Mouse (Mus musculus) G1E (cell line): Measurements from ENCODE around the gene Ccpg1. TPM values are rescaled to one million over a fixed set of nuclear protein-coding genes. Genes with fewer than 3 reads are reported as not detected.

Experiments used
- ATAC-seq: 2 replicates; pipeline ENCODE4 v1.8.0; 2016; ENCODE audit warnings: mild to moderate bottlenecking; ENCODE audit not compliant: insufficient number of reproducible peaks, poor library complexity, low FRiP score, severe bottlenecking; ENCODE audit errors: extremely low read depth
- DNase-seq: peaks from one replicate; pipeline ENCODE4 v3.0.0; 2012; ENCODE audit warnings: low spot score
- H3K27me3 ChIP-seq: 2 replicates; pipeline ENCODE4 v1.6.1; 2012; ENCODE audit warnings: mild to moderate bottlenecking, low read length, inconsistent platforms; ENCODE audit not compliant: insufficient read depth
- H3K36me3 ChIP-seq: replicated peaks from 2 replicates; pipeline ENCODE3; 2012; ENCODE audit warnings: mild to moderate bottlenecking, inconsistent platforms
- H3K4me1 ChIP-seq: 2 replicates; pipeline ENCODE4 v1.6.1; 2012; ENCODE audit warnings: low read depth, low read length, inconsistent platforms, mixed read lengths; ENCODE audit not compliant: insufficient read depth
- H3K4me3 ChIP-seq: 2 replicates; pipeline ENCODE4 v1.5.1; 2012; ENCODE audit warnings: low read depth, mild to moderate bottlenecking, inconsistent platforms, low read length, moderate library complexity, mixed read lengths
- H3K9me3 ChIP-seq: replicated peaks from 2 replicates; pipeline ENCODE4 v1.6.1; 2012; ENCODE audit warnings: inconsistent platforms
- CTCF ChIP-seq: IDR thresholded peaks from 2 replicates; pipeline ENCODE4 v1.5.1; 2012; ENCODE audit warnings: low read depth, low read length, inconsistent platforms, mixed read lengths
- GATA1 ChIP-seq: IDR thresholded peaks from 2 replicates; pipeline ENCODE4 v1.6.1; 2012; ENCODE audit warnings: borderline replicate concordance, low read length, inconsistent platforms, mixed read lengths
- GATA2 ChIP-seq: IDR thresholded peaks from 2 replicates; pipeline ENCODE4 v1.6.1; 2012; ENCODE audit warnings: low read depth, low read length, inconsistent platforms, borderline replicate concordance
- POLR2AphosphoS5 ChIP-seq: IDR thresholded peaks from 2 replicates; pipeline ENCODE4 v1.6.1; 2012; ENCODE audit warnings: low read depth, low read length, inconsistent platforms; ENCODE audit not compliant: insufficient replicate concordance
- TAL1 ChIP-seq: conservative IDR thresholded peaks from 2 replicates; pipeline ENCODE4 v1.6.1; 2012; ENCODE audit warnings: low read depth, low read length, inconsistent platforms, mixed read lengths
- polyA plus RNA-seq: library from polyadenylated mRNA; stranded (reverse); fragments of >175 nt; gene quantifications from 2 replicates; pipeline ENCODE4 v1.2.3, GENCODE M21; 2012
- total RNA-seq, 2 experiments: library from RNA; stranded (forward) in 1 of 2; stranded (reverse) in 1 of 2; fragments of 200-1000 nt in 1 of 2; fragments of >200 nt in 1 of 2; fragmentation: Nextera tagmentation in 1 of 2; gene quantifications; 2 replicates each; pipeline ENCODE4 v1.2.3; 2014 to 2017

The Ccpg1 gene
- total and polyA plus RNA-seq, 3 experiments: 2.0 to 13.2 (median 13.1) TPM

- no peak for ATAC-seq
- no peak for DNase-seq
- no peaks in the 10 kb centered on the region for H3K27me3 ChIP-seq
- no peak overlapping the region for H3K4me3 ChIP-seq
- TF ChIP-seq GATA1: no peak
- TF ChIP-seq GATA2: no peak
- TF ChIP-seq POLR2AphosphoS5: no peak
- no peak for TF ChIP-seq CTCF
- no peak for TF ChIP-seq TAL1
- no peaks in the 10 kb centered on the region for H3K4me1 ChIP-seq
- no peaks in the 10 kb centered on the region for H3K9me3 ChIP-seq
- peaks cover 36% of the 10 kb centered on the region for H3K36me3 ChIP-seq
Observed at GRCm38 (mm10) chr9:73002177-73002576, 16.9 kb downstream of the Ccpg1 start.

GRCm38 (mm10) chr9:73004076-73004475 is 18.8 kb downstream of the Ccpg1 start:
- ATAC-seq: no peak
- peaks cover 33% of the 10 kb centered on the region for H3K36me3 ChIP-seq

DNA sequence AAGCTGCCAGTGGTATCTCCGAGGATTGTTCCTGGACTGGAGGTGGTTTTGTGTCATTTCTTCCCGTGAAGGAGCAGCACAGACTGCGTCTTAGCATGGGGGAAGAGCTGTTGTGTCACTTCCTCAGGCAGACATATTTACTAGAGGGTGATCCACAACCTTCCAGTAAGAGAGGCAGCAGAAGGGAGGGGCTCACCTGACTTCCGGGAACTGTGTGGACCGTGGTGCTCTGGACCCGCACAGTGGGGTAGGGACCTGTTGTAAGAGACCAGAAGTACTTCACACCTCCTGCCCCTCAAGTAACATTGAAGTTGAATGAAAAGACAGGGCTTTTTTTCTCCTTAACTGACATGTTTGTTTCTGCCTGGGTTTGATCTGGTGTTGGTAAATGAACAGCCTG is 19.9 kb downstream of the Ccpg1 start:
- Histone ChIP-seq H3K36me3 (peaks cover 39% of the 10 kb centered on the region), H3K4me1 (no peaks in the 10 kb centered on the region), H3K27me3 (no peaks in the 10 kb centered on the region), H3K9me3 (no peaks in the 10 kb centered on the region), H3K4me3 (no peak overlapping the region)
- ATAC-seq (no peak), DNase-seq (no peak)
- TF ChIP-seq TAL1: no peak
- no peak for TF ChIP-seq POLR2AphosphoS5
- no peak for TF ChIP-seq GATA1

More at GRCm38 (mm10) chr9:73004076-73004475, 18.8 kb downstream of the Ccpg1 start:
- DNase-seq: no peak
- Histone ChIP-seq H3K9me3 (no peaks in the 10 kb centered on the region), H3K27me3 (no peaks in the 10 kb centered on the region), H3K4me1 (no peaks in the 10 kb centered on the region), H3K4me3 (no peak overlapping the region)
- TF ChIP-seq GATA2 (no peak), POLR2AphosphoS5 (no peak), TAL1 (no peak), CTCF (no peak), GATA1 (no peak)

- DNase-seq (no peak), ATAC-seq (no peak)
- no peak for TF ChIP-seq CTCF
- TF ChIP-seq TAL1: no peak
- no peak for TF ChIP-seq GATA2
- TF ChIP-seq POLR2AphosphoS5: no peak
- no peak for TF ChIP-seq GATA1
- H3K4me1 ChIP-seq: no peaks in the 10 kb centered on the region
- H3K9me3 ChIP-seq: no peaks in the 10 kb centered on the region
- no peaks in the 10 kb centered on the region for H3K27me3 ChIP-seq
- peaks cover 45% of the 10 kb centered on the region for H3K36me3 ChIP-seq
- H3K4me3 ChIP-seq: no peak overlapping the region
Observed at GRCm38 (mm10) chr9:73006175-73006574, 20.9 kb downstream of the Ccpg1 start.

GRCm38 (mm10) chr9:73008384-73008783 is 23.2 kb downstream of the Ccpg1 start:
- Histone ChIP-seq H3K4me1 (no peaks in the 10 kb centered on the region), H3K9me3 (no peaks in the 10 kb centered on the region), H3K36me3 (peaks cover 55% of the 10 kb centered on the region), H3K4me3 (no peak overlapping the region), H3K27me3 (no peaks in the 10 kb centered on the region)
- no peak for ATAC-seq
- TF ChIP-seq GATA1 (no peak), TAL1 (no peak), CTCF (no peak), GATA2 (no peak), POLR2AphosphoS5 (no peak)
- no peak for DNase-seq

DNA sequence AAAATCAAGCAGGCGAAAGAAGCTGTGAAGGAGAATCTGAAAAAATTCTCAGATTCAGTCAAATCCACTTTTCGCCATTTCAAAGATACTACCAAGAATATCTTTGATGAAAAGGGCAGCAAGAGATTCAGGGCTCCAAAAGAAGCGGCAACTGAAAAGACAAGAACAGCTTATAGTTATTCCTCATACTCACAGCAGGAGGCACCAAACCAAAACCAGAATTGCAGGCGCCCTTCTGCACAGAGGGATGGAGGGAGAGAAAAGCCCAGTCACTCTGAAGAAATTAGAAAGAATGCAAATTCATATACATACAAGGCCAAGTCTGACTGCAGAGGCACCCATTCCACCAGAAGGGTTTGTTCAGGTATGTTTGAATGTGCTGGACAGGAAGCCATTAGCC is 27.4 kb downstream of the Ccpg1 start:
- DNase-seq: no peak
- H3K36me3 ChIP-seq: peaks cover 73% of the 10 kb centered on the region

More for the DNA sequence above, 27.4 kb downstream of the Ccpg1 start:
- H3K4me1 ChIP-seq: no peaks in the 10 kb centered on the region
- H3K27me3 ChIP-seq: no peaks in the 10 kb centered on the region
- no peak for TF ChIP-seq GATA1
- no peak for TF ChIP-seq TAL1
- no peak for TF ChIP-seq CTCF
- TF ChIP-seq GATA2: no peak
- TF ChIP-seq POLR2AphosphoS5: no peak
- no peak for ATAC-seq
- no peak overlapping the region for H3K4me3 ChIP-seq
- no peaks in the 10 kb centered on the region for H3K9me3 ChIP-seq
